Mouse (Mus musculus) megakaryocyte, embryonic 14.5 days (primary cell): Measurements from ENCODE around the gene Zfp82.

Experiments used
- FLI1 ChIP-seq: IDR thresholded peaks from 2 replicates; pipeline ENCODE4 v1.6.1; 2012; ENCODE audit warnings: low read length, inconsistent platforms, mixed read lengths
- GATA1 ChIP-seq: IDR thresholded peaks from 3 replicates; pipeline ENCODE4 v1.6.1; 2012; ENCODE audit warnings: mixed read lengths, low read length, inconsistent platforms, borderline replicate concordance

GRCm38 (mm10) chr7:30023800-30024199 is 48.9 kb downstream of the Zfp82 start:
- no peak for TF ChIP-seq FLI1
- no peak for TF ChIP-seq GATA1
